Mouse (Mus musculus): Measurements from ENCODE around the gene Cdk5rap2. TPM values are rescaled to one million over a fixed set of nuclear protein-coding genes. Genes with fewer than 3 reads are reported as not detected.

The Cdk5rap2 gene
- polyA plus RNA-seq, 1 experiment from 2014 or later = 6.5 TPM

DNA sequence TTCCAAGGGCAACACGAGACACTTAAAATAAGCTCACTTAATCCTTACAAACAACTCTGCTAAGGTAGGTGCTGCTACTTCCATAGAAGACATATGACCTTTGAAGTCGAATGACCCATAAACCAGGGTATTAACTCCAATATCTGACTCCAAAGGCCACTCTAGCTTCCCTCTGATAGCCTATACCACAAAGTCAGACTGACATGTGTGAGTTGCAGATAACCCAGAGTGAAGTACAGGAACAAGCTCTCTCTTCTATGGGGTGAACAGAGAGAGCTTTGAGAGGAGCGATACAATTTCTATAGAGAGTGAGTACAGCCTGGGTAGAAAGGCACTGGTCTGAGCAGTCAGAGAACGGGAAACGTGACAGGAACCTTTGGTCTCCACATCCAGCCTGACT is 148.9 kb downstream of the Cdk5rap2 start:
- peak; percentile 66 for ATAC-seq (ENCODE audit: low read depth)
- H3K36me3 ChIP-seq (ENCODE audit: control insufficient read depth, insufficient read depth) = peaks cover under 1% of the 10 kb centered on the region; the same call in 1 of the 2 replicates
- H3K27ac ChIP-seq (ENCODE audit: low read length) = no peak overlapping the region
- no peaks in the 10 kb centered on the region for H3K9me3 ChIP-seq (replicated peaks; ENCODE audit: control insufficient read depth, low read length)
- H3K9ac ChIP-seq (ENCODE audit: low read depth, low read length) = no peak overlapping the region
- no peak overlapping the region for H3K4me3 ChIP-seq (ENCODE audit: low read depth, low read length)
- H3K27me3 ChIP-seq (ENCODE audit: control insufficient read depth, insufficient read depth, low read depth, low read length) = no peaks in the 10 kb centered on the region
- H3K4me1 ChIP-seq (ENCODE audit: control insufficient read depth, low read depth, low read length) = no peaks in the 10 kb centered on the region; the same call in 1 of the 2 replicates
- 38% methylated on average over 5 of the region's 5 CpGs for WGBS (ENCODE audit: insufficient replicate concordance)
- no peak overlapping the region for H3K4me2 ChIP-seq (ENCODE audit: low read depth, low read length)

DNA sequence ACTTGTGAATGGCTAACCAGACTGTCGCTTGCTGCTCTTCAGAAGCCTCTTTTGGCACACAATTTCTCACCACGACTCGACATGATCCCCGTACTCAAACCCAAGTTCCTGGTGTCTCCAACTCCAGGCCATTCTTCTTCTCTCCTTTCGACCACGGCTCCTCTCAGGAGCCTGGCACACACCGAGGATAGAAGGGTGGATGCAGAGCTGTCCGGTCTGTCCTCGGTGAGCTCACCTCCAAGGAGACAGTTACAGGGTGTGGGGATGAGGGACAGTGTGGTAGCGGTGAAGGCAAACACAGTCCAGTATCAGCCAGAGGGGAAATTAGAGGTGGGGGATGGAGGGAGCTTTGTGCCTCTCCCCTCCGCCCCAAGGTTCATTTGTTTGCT is 149.8 kb downstream of the Cdk5rap2 start:
- no peaks in the 10 kb centered on the region; the same call in 1 of the 2 replicates for H3K4me1 ChIP-seq (ENCODE audit: control insufficient read depth, low read depth, low read length)
- H3K36me3 ChIP-seq (ENCODE audit: control insufficient read depth, insufficient read depth) = peaks cover 3% of the 10 kb centered on the region; the same call in 1 of the 2 replicates
- H3K9ac ChIP-seq (ENCODE audit: low read depth, low read length) = no peak overlapping the region
- H3K4me3 ChIP-seq (ENCODE audit: low read depth, low read length) = no peak overlapping the region
- WGBS (ENCODE audit: insufficient replicate concordance) = 84% methylated on average over 11 of the region's 11 CpGs
- no peaks in the 10 kb centered on the region for H3K27me3 ChIP-seq (ENCODE audit: control insufficient read depth, insufficient read depth, low read depth, low read length)
- H3K9me3 ChIP-seq (replicated peaks; ENCODE audit: control insufficient read depth, low read length) = no peaks in the 10 kb centered on the region
- ATAC-seq (ENCODE audit: low read depth) = no peak
- no peak overlapping the region for H3K27ac ChIP-seq (ENCODE audit: low read length)
- no peak overlapping the region for H3K4me2 ChIP-seq (ENCODE audit: low read depth, low read length)

GRCm38 (mm10) chr4:70259726-70260418 is 150.4 kb downstream of the Cdk5rap2 start:
- Histone ChIP-seq H3K4me1 (ENCODE audit: control insufficient read depth, low read depth, low read length) (no peaks in the 10 kb centered on the region; the same call in 1 of the 2 replicates), H3K4me3 (ENCODE audit: low read depth, low read length) (no peak overlapping the region), H3K36me3 (ENCODE audit: control insufficient read depth, insufficient read depth) (peaks cover 3% of the 10 kb centered on the region; the same call in 1 of the 2 replicates), H3K27ac (ENCODE audit: low read length) (no peak overlapping the region), H3K9me3 (replicated peaks; ENCODE audit: control insufficient read depth, low read length) (no peaks in the 10 kb centered on the region), H3K4me2 (ENCODE audit: low read depth, low read length) (no peak overlapping the region), H3K9ac (ENCODE audit: low read depth, low read length) (no peak overlapping the region), H3K27me3 (ENCODE audit: control insufficient read depth, insufficient read depth, low read depth, low read length) (no peaks in the 10 kb centered on the region)
- WGBS (ENCODE audit: insufficient replicate concordance) = 78% methylated on average over 3 of the region's 3 CpGs
- ATAC-seq (ENCODE audit: low read depth) = no peak

- ATAC-seq (ENCODE audit: low read depth) = no peak
- H3K4me2 ChIP-seq (ENCODE audit: low read depth, low read length) = no peak overlapping the region
- no peaks in the 10 kb centered on the region for H3K27me3 ChIP-seq (ENCODE audit: control insufficient read depth, insufficient read depth, low read depth, low read length)
- 75% methylated on average over 9 of the region's 9 CpGs for WGBS (ENCODE audit: insufficient replicate concordance)
- H3K9me3 ChIP-seq (replicated peaks; ENCODE audit: control insufficient read depth, low read length) = no peaks in the 10 kb centered on the region
- peaks cover 3% of the 10 kb centered on the region; the same call in 1 of the 2 replicates for H3K36me3 ChIP-seq (ENCODE audit: control insufficient read depth, insufficient read depth)
- no peaks in the 10 kb centered on the region; the same call in 1 of the 2 replicates for H3K4me1 ChIP-seq (ENCODE audit: control insufficient read depth, low read depth, low read length)
- H3K9ac ChIP-seq (ENCODE audit: low read depth, low read length) = no peak overlapping the region
- H3K27ac ChIP-seq (ENCODE audit: low read length) = no peak overlapping the region
- no peak overlapping the region for H3K4me3 ChIP-seq (ENCODE audit: low read depth, low read length)
Observed at GRCm38 (mm10) chr4:70258826-70259225, 151.4 kb downstream of the Cdk5rap2 start.

- no peak for ATAC-seq (ENCODE audit: low read depth)
- peaks cover 3% of the 10 kb centered on the region; the same call in 1 of the 2 replicates for H3K36me3 ChIP-seq (ENCODE audit: control insufficient read depth, insufficient read depth)
- 76% methylated on average over 6 of the region's 6 CpGs for WGBS (ENCODE audit: insufficient replicate concordance)
Observed at GRCm38 (mm10) chr4:70258205-70258604, 152.0 kb downstream of the Cdk5rap2 start.

DNA sequence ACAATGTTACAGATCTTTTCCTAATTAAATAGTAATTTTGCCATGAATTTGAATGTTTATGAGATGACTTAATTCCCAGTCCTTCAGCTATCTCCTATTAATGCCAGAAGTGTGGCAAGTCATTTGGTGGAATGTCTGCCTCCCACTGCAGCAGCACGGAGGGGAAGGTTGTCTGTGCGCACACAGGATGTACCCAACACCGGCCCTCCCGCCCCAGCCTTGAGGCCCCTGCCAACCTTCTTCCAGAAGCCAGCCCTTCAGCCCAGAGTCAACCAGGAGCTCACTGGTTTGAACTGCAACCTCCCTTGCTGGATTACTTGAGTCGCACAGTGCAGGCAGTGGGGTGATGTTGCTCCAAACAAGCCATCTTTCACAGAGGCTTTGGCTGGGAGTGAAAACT is 158.5 kb downstream of the Cdk5rap2 start:
- Histone ChIP-seq H3K4me1 (ENCODE audit: control insufficient read depth, low read depth, low read length) (no peaks in the 10 kb centered on the region), H3K36me3 (ENCODE audit: control insufficient read depth, insufficient read depth) (0 out of 2 replicates have a peak, but pooled peaks cover 3% of the 10 kb centered on the region), H3K4me2 (ENCODE audit: low read depth, low read length) (no peak overlapping the region), H3K27ac (ENCODE audit: low read length) (no peak overlapping the region), H3K9me3 (replicated peaks; ENCODE audit: control insufficient read depth, low read length) (no peaks in the 10 kb centered on the region), H3K27me3 (ENCODE audit: control insufficient read depth, insufficient read depth, low read depth, low read length) (no peaks in the 10 kb centered on the region), H3K9ac (ENCODE audit: low read depth, low read length) (no peak overlapping the region), H3K4me3 (ENCODE audit: low read depth, low read length) (no peak overlapping the region)
- 82% methylated on average over 5 of the region's 5 CpGs for WGBS (ENCODE audit: insufficient replicate concordance)
- no peak for ATAC-seq (ENCODE audit: low read depth)

More at GRCm38 (mm10) chr4:70258205-70258604, 152.0 kb downstream of the Cdk5rap2 start:
- no peaks in the 10 kb centered on the region for H3K9me3 ChIP-seq (replicated peaks; ENCODE audit: control insufficient read depth, low read length)
- H3K4me3 ChIP-seq (ENCODE audit: low read depth, low read length) = no peak overlapping the region
- H3K4me1 ChIP-seq (ENCODE audit: control insufficient read depth, low read depth, low read length) = no peaks in the 10 kb centered on the region; the same call in 1 of the 2 replicates
- no peak overlapping the region for H3K4me2 ChIP-seq (ENCODE audit: low read depth, low read length)
- no peak overlapping the region for H3K9ac ChIP-seq (ENCODE audit: low read depth, low read length)
- H3K27me3 ChIP-seq (ENCODE audit: control insufficient read depth, insufficient read depth, low read depth, low read length) = no peaks in the 10 kb centered on the region
- no peak overlapping the region for H3K27ac ChIP-seq (ENCODE audit: low read length)

GRCm38 (mm10) chr4:70245706-70246105 is 164.5 kb downstream of the Cdk5rap2 start:
- Histone ChIP-seq H3K9me3 (replicated peaks; ENCODE audit: control insufficient read depth, low read length) (no peaks in the 10 kb centered on the region), H3K9ac (ENCODE audit: low read depth, low read length) (no peak overlapping the region), H3K4me1 (ENCODE audit: control insufficient read depth, low read depth, low read length) (no peaks in the 10 kb centered on the region), H3K27me3 (ENCODE audit: control insufficient read depth, insufficient read depth, low read depth, low read length) (no peaks in the 10 kb centered on the region), H3K36me3 (ENCODE audit: control insufficient read depth, insufficient read depth) (no peaks in the 10 kb centered on the region; the same call in none of the 2 replicates), H3K4me2 (ENCODE audit: low read depth, low read length) (no peak overlapping the region), H3K4me3 (ENCODE audit: low read depth, low read length) (no peak overlapping the region), H3K27ac (ENCODE audit: low read length) (no peak overlapping the region)
- 69% methylated on average over 6 of the region's 6 CpGs for WGBS (ENCODE audit: insufficient replicate concordance)
- ATAC-seq (ENCODE audit: low read depth) = no peak

- H3K27ac ChIP-seq (ENCODE audit: low read length) = no peak overlapping the region
- no peaks in the 10 kb centered on the region for H3K4me1 ChIP-seq (ENCODE audit: control insufficient read depth, low read depth, low read length)
- no peak overlapping the region for H3K9ac ChIP-seq (ENCODE audit: low read depth, low read length)
- no peaks in the 10 kb centered on the region; the same call in none of the 2 replicates for H3K36me3 ChIP-seq (ENCODE audit: control insufficient read depth, insufficient read depth)
- no peaks in the 10 kb centered on the region for H3K9me3 ChIP-seq (replicated peaks; ENCODE audit: control insufficient read depth, low read length)
- 75% methylated on average over 3 of the region's 3 CpGs for WGBS (ENCODE audit: insufficient replicate concordance)
- H3K27me3 ChIP-seq (ENCODE audit: control insufficient read depth, insufficient read depth, low read depth, low read length) = no peaks in the 10 kb centered on the region
- no peak overlapping the region for H3K4me2 ChIP-seq (ENCODE audit: low read depth, low read length)
- H3K4me3 ChIP-seq (ENCODE audit: low read depth, low read length) = no peak overlapping the region
- ATAC-seq (ENCODE audit: low read depth) = no peak
Observed at GRCm38 (mm10) chr4:70243561-70244120, 166.6 kb downstream of the Cdk5rap2 start.

DNA sequence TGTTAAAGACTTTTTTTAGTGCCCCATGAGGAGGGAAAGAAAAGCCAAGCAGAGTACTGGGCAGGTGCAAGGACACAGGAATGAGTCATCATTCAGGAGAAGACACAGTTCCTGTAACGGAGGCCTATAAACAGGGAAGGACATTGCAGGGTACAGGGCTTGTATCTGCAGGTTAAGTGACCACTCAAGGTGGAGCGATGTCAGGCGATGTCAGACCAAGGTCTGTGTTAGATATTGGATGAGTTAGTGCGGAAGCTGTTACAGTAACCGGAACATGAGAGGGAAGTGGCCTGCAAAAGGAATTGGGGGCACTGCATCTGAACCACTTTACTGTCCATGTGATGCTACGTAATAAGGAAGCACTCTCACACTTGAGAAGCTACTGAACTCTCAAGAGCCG is 170.5 kb downstream of the Cdk5rap2 start:
- ATAC-seq (ENCODE audit: low read depth) = no peak
- no peaks in the 10 kb centered on the region for H3K9me3 ChIP-seq (replicated peaks; ENCODE audit: control insufficient read depth, low read length)
- H3K27me3 ChIP-seq (ENCODE audit: control insufficient read depth, insufficient read depth, low read depth, low read length) = no peaks in the 10 kb centered on the region
- H3K27ac ChIP-seq (ENCODE audit: low read length) = no peak overlapping the region
- no peak overlapping the region for H3K9ac ChIP-seq (ENCODE audit: low read depth, low read length)
- no peaks in the 10 kb centered on the region; the same call in none of the 2 replicates for H3K36me3 ChIP-seq (ENCODE audit: control insufficient read depth, insufficient read depth)
- no peaks in the 10 kb centered on the region for H3K4me1 ChIP-seq (ENCODE audit: control insufficient read depth, low read depth, low read length)
- H3K4me3 ChIP-seq (ENCODE audit: low read depth, low read length) = no peak overlapping the region
- whole genome bisulfite sequencing (ENCODE audit: insufficient replicate concordance) = 80% methylated on average over 7 of the region's 7 CpGs
- no peak overlapping the region for H3K4me2 ChIP-seq (ENCODE audit: low read depth, low read length)
